Mouse (Mus musculus): Measurements from ENCODE around the gene Plcb1. TPM values are rescaled to one million over a fixed set of nuclear protein-coding genes. Genes with fewer than 3 reads are reported as not detected.

Gene Plcb1
- polyA plus RNA-seq, 1 experiment, result 0.55 TPM

- Histone ChIP-seq H3K79me2 (ENCODE audit: control insufficient read depth, insufficient read depth) (no peaks in the 10 kb centered on the region), H3ac (ENCODE audit: control insufficient read depth, insufficient read length, low read depth) (no peak overlapping the region), H3K79me3 (ENCODE audit: low read depth) (no peaks in the 10 kb centered on the region), H3K36me3 (ENCODE audit: control insufficient read depth, insufficient read depth) (no peaks in the 10 kb centered on the region), H3K27me3 (ENCODE audit: control insufficient read depth, insufficient read depth, insufficient read length) (no peaks in the 10 kb centered on the region), H3K4me3 (ENCODE audit: insufficient read depth, poor library complexity, severe bottlenecking) (no peak overlapping the region)
- TF ChIP-seq CEBPB (IDR thresholded peaks at IDR 0.05; ENCODE audit: low read depth), result no peak
- TF ChIP-seq USF1 (IDR thresholded peaks at IDR 0.05; ENCODE audit: low read depth), result no peak
- no peak for TF ChIP-seq MYOG (IDR thresholded peaks at IDR 0.05; ENCODE audit: control insufficient read depth, extremely low read depth, insufficient read length)
- TF ChIP-seq MAX (IDR thresholded peaks at IDR 0.05), result no peak
- TF ChIP-seq MYOD1 (IDR thresholded peaks at IDR 0.05; ENCODE audit: control insufficient read depth, insufficient read length, low read depth), result no peak
- TF ChIP-seq CTCF (IDR thresholded peaks at IDR 0.05; ENCODE audit: control insufficient read depth, insufficient read depth, insufficient read length), result no peak
- TF ChIP-seq FOSL1 (IDR thresholded peaks at IDR 0.05; ENCODE audit: insufficient read depth, low read length, poor library complexity, severe bottlenecking), result no peak
Measured at GRCm38 (mm10) chr2:135114501-135115128, 328.7 kb downstream of the Plcb1 start.

GRCm38 (mm10) chr2:135123057-135123456 is 337.2 kb downstream of the Plcb1 start:
- no peaks in the 10 kb centered on the region for H3K79me2 ChIP-seq (ENCODE audit: control insufficient read depth, insufficient read depth)
- no peaks in the 10 kb centered on the region for H3K79me3 ChIP-seq (ENCODE audit: low read depth)
- H3K4me3 ChIP-seq (ENCODE audit: insufficient read depth, poor library complexity, severe bottlenecking), result no peak overlapping the region
- no peaks in the 10 kb centered on the region for H3K27me3 ChIP-seq (ENCODE audit: control insufficient read depth, insufficient read depth, insufficient read length)
- no peaks in the 10 kb centered on the region for H3K36me3 ChIP-seq (ENCODE audit: control insufficient read depth, insufficient read depth)
- TF ChIP-seq CTCF (IDR thresholded peaks at IDR 0.05; ENCODE audit: control insufficient read depth, insufficient read depth, insufficient read length) (no peak), USF1 (IDR thresholded peaks at IDR 0.05; ENCODE audit: low read depth) (no peak), MAX (IDR thresholded peaks at IDR 0.05) (no peak), FOSL1 (IDR thresholded peaks at IDR 0.05; ENCODE audit: insufficient read depth, low read length, poor library complexity, severe bottlenecking) (no peak), MYOG (IDR thresholded peaks at IDR 0.05; ENCODE audit: control insufficient read depth, extremely low read depth, insufficient read length) (no peak), MYOD1 (IDR thresholded peaks at IDR 0.05; ENCODE audit: control insufficient read depth, insufficient read length, low read depth) (no peak), CEBPB (IDR thresholded peaks at IDR 0.05; ENCODE audit: low read depth) (no peak)
- no peak overlapping the region for H3ac ChIP-seq (ENCODE audit: control insufficient read depth, insufficient read length, low read depth)

GRCm38 (mm10) chr2:135123695-135124343 is 338.0 kb downstream of the Plcb1 start:
- no peak overlapping the region for H3ac ChIP-seq (ENCODE audit: control insufficient read depth, insufficient read length, low read depth)
- H3K27me3 ChIP-seq (ENCODE audit: control insufficient read depth, insufficient read depth, insufficient read length), result no peaks in the 10 kb centered on the region
- H3K79me3 ChIP-seq (ENCODE audit: low read depth), result no peaks in the 10 kb centered on the region
- H3K36me3 ChIP-seq (ENCODE audit: control insufficient read depth, insufficient read depth), result no peaks in the 10 kb centered on the region
- TF ChIP-seq CEBPB (IDR thresholded peaks at IDR 0.05; ENCODE audit: low read depth), result no peak
- no peak for TF ChIP-seq MYOD1 (IDR thresholded peaks at IDR 0.05; ENCODE audit: control insufficient read depth, insufficient read length, low read depth)
- no peak for TF ChIP-seq CTCF (IDR thresholded peaks at IDR 0.05; ENCODE audit: control insufficient read depth, insufficient read depth, insufficient read length)
- no peak for TF ChIP-seq MAX (IDR thresholded peaks at IDR 0.05)
- no peak for TF ChIP-seq MYOG (IDR thresholded peaks at IDR 0.05; ENCODE audit: control insufficient read depth, extremely low read depth, insufficient read length)
- TF ChIP-seq USF1 (IDR thresholded peaks at IDR 0.05; ENCODE audit: low read depth), result no peak
- no peak for TF ChIP-seq FOSL1 (IDR thresholded peaks at IDR 0.05; ENCODE audit: insufficient read depth, low read length, poor library complexity, severe bottlenecking)
- no peaks in the 10 kb centered on the region for H3K79me2 ChIP-seq (ENCODE audit: control insufficient read depth, insufficient read depth)
- H3K4me3 ChIP-seq (ENCODE audit: insufficient read depth, poor library complexity, severe bottlenecking), result no peak overlapping the region

- no peaks in the 10 kb centered on the region for H3K79me3 ChIP-seq (ENCODE audit: low read depth)
- H3K79me2 ChIP-seq (ENCODE audit: control insufficient read depth, insufficient read depth), result no peaks in the 10 kb centered on the region
- H3ac ChIP-seq (ENCODE audit: control insufficient read depth, insufficient read length, low read depth), result no peak overlapping the region
- H3K27me3 ChIP-seq (ENCODE audit: control insufficient read depth, insufficient read depth, insufficient read length), result no peaks in the 10 kb centered on the region
- no peaks in the 10 kb centered on the region for H3K36me3 ChIP-seq (ENCODE audit: control insufficient read depth, insufficient read depth)
- no peak overlapping the region for H3K4me3 ChIP-seq (ENCODE audit: insufficient read depth, poor library complexity, severe bottlenecking)
- TF ChIP-seq MYOG (IDR thresholded peaks at IDR 0.05; ENCODE audit: control insufficient read depth, extremely low read depth, insufficient read length), result no peak
Measured at GRCm38 (mm10) chr2:135140576-135140975, 354.7 kb downstream of the Plcb1 start.

GRCm38 (mm10) chr2:135152289-135152688 is 366.4 kb downstream of the Plcb1 start:
- H3K79me2 ChIP-seq (ENCODE audit: control insufficient read depth, insufficient read depth), result no peaks in the 10 kb centered on the region
- no peaks in the 10 kb centered on the region for H3K36me3 ChIP-seq (ENCODE audit: control insufficient read depth, insufficient read depth)
- H3ac ChIP-seq (ENCODE audit: control insufficient read depth, insufficient read length, low read depth), result no peak overlapping the region
- TF ChIP-seq USF1 (IDR thresholded peaks at IDR 0.05; ENCODE audit: low read depth) (no peak), MAX (IDR thresholded peaks at IDR 0.05) (no peak), MYOD1 (IDR thresholded peaks at IDR 0.05; ENCODE audit: control insufficient read depth, insufficient read length, low read depth) (no peak), CTCF (IDR thresholded peaks at IDR 0.05; ENCODE audit: control insufficient read depth, insufficient read depth, insufficient read length) (no peak), FOSL1 (IDR thresholded peaks at IDR 0.05; ENCODE audit: insufficient read depth, low read length, poor library complexity, severe bottlenecking) (no peak), MYOG (IDR thresholded peaks at IDR 0.05; ENCODE audit: control insufficient read depth, extremely low read depth, insufficient read length) (no peak), CEBPB (IDR thresholded peaks at IDR 0.05; ENCODE audit: low read depth) (no peak)
- H3K4me3 ChIP-seq (ENCODE audit: insufficient read depth, poor library complexity, severe bottlenecking), result no peak overlapping the region
- no peaks in the 10 kb centered on the region for H3K27me3 ChIP-seq (ENCODE audit: control insufficient read depth, insufficient read depth, insufficient read length)
- no peaks in the 10 kb centered on the region for H3K79me3 ChIP-seq (ENCODE audit: low read depth)
